Mouse (Mus musculus) heart, embryonic 16.5 days (tissue): Measurements from ENCODE around the gene Mgll. TPM values are rescaled to one million over a fixed set of nuclear protein-coding genes. Genes with fewer than 3 reads are reported as not detected.

Experiments used
- ATAC-seq: fragments of 200-750 bp; cut with Nextera tagmentation; replicated peaks from 2 replicates; pipeline ENCODE4 v1.8.0; 2017; ENCODE audit warnings: moderate number of reproducible peaks; ENCODE audit not compliant: insufficient read depth, low FRiP score; ENCODE audit errors: extremely low read depth
- H3K27ac ChIP-seq: fragments of 300-500 bp; sonication (generic); 2 replicates; pipeline ENCODE4 v1.5.1; 2014; ENCODE audit warnings: mild to moderate bottlenecking, low read length, control low read depth, moderate library complexity
- H3K27me3 ChIP-seq: fragments of 300-500 bp; sonication (generic); 2 replicates; pipeline ENCODE4 v1.6.1; 2014; ENCODE audit warnings: low read length, mixed read lengths; ENCODE audit not compliant: control insufficient read depth, insufficient read depth
- H3K36me3 ChIP-seq: fragments of 300-500 bp; sonication (generic); 2 replicates; pipeline ENCODE4 v1.6.1; 2014; ENCODE audit not compliant: control insufficient read depth, insufficient read depth
- H3K4me1 ChIP-seq: fragments of 300-500 bp; sonication (generic); 2 replicates; pipeline ENCODE4 v1.6.1; 2014; ENCODE audit warnings: low read length, mixed read lengths; ENCODE audit not compliant: control insufficient read depth, insufficient read depth
- H3K4me2 ChIP-seq: fragments of 300-500 bp; sonication (generic); 2 replicates; pipeline ENCODE4 v1.6.1; 2014; ENCODE audit warnings: low read depth, mild to moderate bottlenecking, control low read depth, low read length
- H3K4me3 ChIP-seq: fragments of 300-500 bp; sonication (generic); 2 replicates; pipeline ENCODE4 v1.5.1; 2014; ENCODE audit warnings: mild to moderate bottlenecking, control low read depth, low read length
- H3K9ac ChIP-seq: fragments of 300-500 bp; sonication (generic); 2 replicates; pipeline ENCODE4 v1.6.1; 2014; ENCODE audit warnings: low read length, control low read depth
- H3K9me3 ChIP-seq: fragments of 300-500 bp; sonication (generic); replicated peaks from 2 replicates; pipeline ENCODE4 v1.6.1; 2016; ENCODE audit warnings: low read length; ENCODE audit not compliant: control insufficient read depth
- WGBS: fragments of 180-500 bp; shearing (Covaris S2); extraction: QIAGEN DNeasy Blood & Tissue Kit; methylation state at CpG from one replicate; pipeline ENCODE4 v1.1.7; 2014; 5-methylcytosine and 5-hydroxymethylcytosine counted together
- polyA plus RNA-seq: library from polyadenylated mRNA; unstranded; fragments of >200 nt; fragmentation: Nextera tagmentation; extraction: Ambion mirVana; gene quantifications from 2 replicates; pipeline ENCODE4 v1.2.1, GENCODE M21; 2015

The Mgll gene
- polyA plus RNA-seq, 1 experiment from 2014 or later = 54.0 TPM

DNA sequence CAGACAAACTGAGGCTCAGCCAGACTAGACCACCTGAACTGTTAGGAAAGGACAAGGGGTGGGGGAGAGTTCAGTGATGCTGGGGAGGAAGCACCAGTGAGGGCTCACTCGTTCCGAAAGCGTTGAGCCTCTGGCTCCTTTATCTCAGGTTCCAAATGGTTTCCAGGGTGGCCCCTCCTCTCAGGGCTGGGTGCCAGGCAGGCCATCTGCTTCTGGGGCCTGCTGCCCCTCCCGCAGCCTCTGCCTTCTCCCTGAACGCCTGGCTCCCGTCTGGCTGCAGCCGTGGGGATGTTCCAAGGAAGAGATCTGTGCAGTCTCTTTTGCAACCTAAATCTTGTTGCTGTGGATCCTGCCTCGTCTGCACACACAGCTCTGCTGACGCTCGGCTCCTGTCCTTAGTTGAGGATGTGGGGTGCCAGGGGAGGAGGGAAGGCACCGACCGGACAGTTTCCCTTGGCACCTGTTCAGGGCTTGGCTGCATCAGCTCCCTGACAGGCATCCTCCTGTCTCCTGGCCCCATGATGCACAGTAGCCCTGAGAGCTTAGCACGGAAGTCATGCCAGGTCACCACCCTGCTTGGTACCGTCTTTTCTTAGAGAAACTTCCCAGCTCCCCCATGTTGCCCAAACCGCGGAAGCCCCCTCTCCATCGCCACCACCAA is 35.7 kb downstream of the Mgll start:
- Histone ChIP-seq H3K27ac (peak overlapping the region; percentile 69), H3K4me1 (peaks cover 51% of the 10 kb centered on the region), H3K9me3 (no peaks in the 10 kb centered on the region), H3K4me3 (no peak overlapping the region), H3K9ac (no peak overlapping the region), H3K4me2 (peak overlapping the region; percentile 28; the same call in 1 of the 2 replicates), H3K36me3 (no peaks in the 10 kb centered on the region), H3K27me3 (no peaks in the 10 kb centered on the region)
- WGBS = 32% methylated on average over 17 of the region's 17 CpGs
- ATAC-seq = peak; percentile 43

- Histone ChIP-seq H3K4me2 (no peak overlapping the region), H3K4me1 (peaks cover 55% of the 10 kb centered on the region)
Observed at GRCm38 (mm10) chr6:88760935-88761635, 36.9 kb downstream of the Mgll start.

GRCm38 (mm10) chr6:88761684-88762439 is 37.6 kb downstream of the Mgll start:
- H3K27ac ChIP-seq = peak overlapping the region; percentile 15
- no peaks in the 10 kb centered on the region for H3K36me3 ChIP-seq

More at GRCm38 (mm10) chr6:88760935-88761635, 36.9 kb downstream of the Mgll start:
- Histone ChIP-seq H3K9ac (no peak overlapping the region; the same call in 1 of the 2 replicates), H3K36me3 (no peaks in the 10 kb centered on the region), H3K9me3 (no peaks in the 10 kb centered on the region), H3K27me3 (no peaks in the 10 kb centered on the region), H3K27ac (no peak overlapping the region), H3K4me3 (no peak overlapping the region)
- no peak for ATAC-seq
- 79% methylated on average over 17 of the region's 17 CpGs for WGBS

DNA sequence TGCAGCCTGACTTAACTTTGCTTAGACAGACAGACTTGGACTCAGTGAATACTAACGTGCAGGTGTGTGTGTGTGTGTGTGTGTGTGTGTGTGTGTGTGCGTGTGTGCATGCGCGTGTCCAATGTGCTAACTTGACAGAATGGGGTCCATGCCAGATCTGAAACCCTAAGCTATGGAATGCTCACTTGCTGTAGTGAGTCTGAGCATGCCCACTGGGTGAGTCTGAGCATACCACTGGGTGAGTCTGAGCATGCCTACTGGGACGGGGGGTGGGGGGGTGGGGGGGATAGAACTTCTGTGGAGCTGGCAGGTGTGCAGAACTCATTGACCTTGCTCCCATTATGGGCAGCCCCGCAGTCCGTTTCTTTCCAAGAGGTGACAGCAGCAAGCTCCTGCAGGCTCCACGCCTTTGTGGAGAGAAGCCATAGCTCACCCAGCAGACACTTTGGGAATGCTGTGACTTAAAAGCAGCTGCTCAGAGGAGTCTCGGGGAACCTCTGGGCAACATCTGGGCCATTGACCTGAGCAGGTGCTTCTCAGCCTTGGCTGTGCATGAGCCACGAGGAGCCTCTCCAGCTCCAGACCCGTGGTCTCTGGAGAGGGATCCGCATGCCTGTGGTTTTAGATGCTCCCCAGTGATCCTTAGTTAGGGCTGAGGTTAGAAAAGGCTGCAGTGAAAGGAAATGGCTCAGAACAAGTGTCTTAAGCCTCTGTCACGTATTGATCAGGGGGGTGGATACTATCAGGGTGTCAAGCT is 38.4 kb downstream of the Mgll start:
- WGBS = 48% methylated on average over 13 of the region's 13 CpGs
- Histone ChIP-seq H3K27ac (peak overlapping the region; percentile 78), H3K9me3 (no peaks in the 10 kb centered on the region), H3K4me1 (peaks cover 65% of the 10 kb centered on the region), H3K4me3 (no peak overlapping the region), H3K27me3 (no peaks in the 10 kb centered on the region), H3K36me3 (no peaks in the 10 kb centered on the region), H3K9ac (no peak overlapping the region), H3K4me2 (peak overlapping the region; percentile 29; the same call in 1 of the 2 replicates)
- peak; percentile 68 for ATAC-seq

More at GRCm38 (mm10) chr6:88761684-88762439, 37.6 kb downstream of the Mgll start:
- Histone ChIP-seq H3K4me1 (peaks cover 58% of the 10 kb centered on the region), H3K27me3 (no peaks in the 10 kb centered on the region), H3K9ac (no peak overlapping the region; the same call in 1 of the 2 replicates), H3K4me2 (peak overlapping the region; percentile 29; the same call in 1 of the 2 replicates), H3K9me3 (no peaks in the 10 kb centered on the region), H3K4me3 (no peak overlapping the region)
- peak; percentile 21; the same call in 1 of the 2 replicates for ATAC-seq
- WGBS = 56% methylated on average over 17 of the region's 17 CpGs

DNA sequence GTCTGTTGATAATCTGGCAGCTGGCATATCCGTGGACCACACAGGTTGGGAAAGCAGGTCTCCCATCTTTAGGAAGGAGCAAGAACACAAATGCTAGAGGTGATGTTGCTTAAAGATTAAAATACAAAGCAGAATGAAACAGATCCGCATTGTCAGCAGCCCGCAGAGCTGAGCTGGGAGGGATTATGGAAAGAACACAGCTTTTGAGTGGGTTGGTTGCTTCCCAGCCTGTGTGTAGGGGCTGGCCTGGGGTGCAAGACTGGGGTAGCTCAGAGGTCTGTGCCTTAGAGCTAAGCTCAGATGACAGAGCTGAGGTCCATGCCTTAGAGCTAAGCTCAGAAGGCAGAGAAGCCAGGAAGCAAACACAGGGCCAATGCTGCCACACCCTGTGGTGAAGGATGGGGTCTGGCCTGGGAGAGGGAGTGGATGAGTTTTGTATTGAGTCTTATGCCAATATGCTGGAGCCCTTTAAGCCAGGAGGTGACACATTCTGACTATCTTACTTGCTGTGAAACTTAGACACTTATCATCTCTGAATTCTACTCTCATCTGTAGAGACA is 39.4 kb downstream of the Mgll start:
- Histone ChIP-seq H3K27ac (no peak overlapping the region), H3K27me3 (no peaks in the 10 kb centered on the region), H3K36me3 (no peaks in the 10 kb centered on the region), H3K4me2 (no peak overlapping the region), H3K9me3 (no peaks in the 10 kb centered on the region), H3K9ac (no peak overlapping the region), H3K4me1 (peaks cover 58% of the 10 kb centered on the region), H3K4me3 (no peak overlapping the region)
- 87% methylated on average over 3 of the region's 3 CpGs for WGBS
- no peak for ATAC-seq

GRCm38 (mm10) chr6:88764281-88764680 is 40.1 kb downstream of the Mgll start:
- peaks cover 51% of the 10 kb centered on the region for H3K4me1 ChIP-seq
- H3K9me3 ChIP-seq = no peaks in the 10 kb centered on the region
- 77% methylated on average over 4 of the region's 4 CpGs for WGBS
- no peak overlapping the region for H3K4me2 ChIP-seq
- no peaks in the 10 kb centered on the region for H3K36me3 ChIP-seq
- no peak for ATAC-seq
- no peaks in the 10 kb centered on the region for H3K27me3 ChIP-seq
- no peak overlapping the region for H3K4me3 ChIP-seq
- H3K27ac ChIP-seq = no peak overlapping the region
- H3K9ac ChIP-seq = no peak overlapping the region

GRCm38 (mm10) chr6:88767740-88768139 is 43.5 kb downstream of the Mgll start:
- Histone ChIP-seq H3K4me3 (no peak overlapping the region), H3K27ac (no peak overlapping the region), H3K4me1 (peaks cover 27% of the 10 kb centered on the region), H3K4me2 (no peak overlapping the region), H3K36me3 (no peaks in the 10 kb centered on the region), H3K9me3 (no peaks in the 10 kb centered on the region), H3K9ac (no peak overlapping the region), H3K27me3 (no peaks in the 10 kb centered on the region)
- no peak for ATAC-seq
- WGBS = 63% methylated on average over 4 of the region's 4 CpGs

GRCm38 (mm10) chr6:88769723-88770122 is 45.5 kb downstream of the Mgll start:
- no peaks in the 10 kb centered on the region for H3K9me3 ChIP-seq
- peaks cover 18% of the 10 kb centered on the region for H3K4me1 ChIP-seq
- H3K9ac ChIP-seq = no peak overlapping the region
- no peak for ATAC-seq
- no peak overlapping the region for H3K4me3 ChIP-seq
- no peak overlapping the region for H3K27ac ChIP-seq
- no peaks in the 10 kb centered on the region for H3K27me3 ChIP-seq
- H3K4me2 ChIP-seq = no peak overlapping the region
- H3K36me3 ChIP-seq = no peaks in the 10 kb centered on the region
- 68% methylated on average over 6 of the region's 6 CpGs for WGBS
